Mouse (Mus musculus) bone marrow macrophage, adult 2 months (primary cell): ENCODE measurements around the gene Spaca9.

Experiments used
- CTCF ChIP-seq: IDR thresholded peaks from 2 replicates; pipeline ENCODE4 v1.5.1; 2012; ENCODE audit warnings: low read depth, mild to moderate bottlenecking, low read length, moderate library complexity
- POLR2A ChIP-seq: IDR thresholded peaks from 2 replicates; pipeline ENCODE4 v1.6.1; 2012; ENCODE audit warnings: mild to moderate bottlenecking, low read depth, low read length, borderline replicate concordance

DNA sequence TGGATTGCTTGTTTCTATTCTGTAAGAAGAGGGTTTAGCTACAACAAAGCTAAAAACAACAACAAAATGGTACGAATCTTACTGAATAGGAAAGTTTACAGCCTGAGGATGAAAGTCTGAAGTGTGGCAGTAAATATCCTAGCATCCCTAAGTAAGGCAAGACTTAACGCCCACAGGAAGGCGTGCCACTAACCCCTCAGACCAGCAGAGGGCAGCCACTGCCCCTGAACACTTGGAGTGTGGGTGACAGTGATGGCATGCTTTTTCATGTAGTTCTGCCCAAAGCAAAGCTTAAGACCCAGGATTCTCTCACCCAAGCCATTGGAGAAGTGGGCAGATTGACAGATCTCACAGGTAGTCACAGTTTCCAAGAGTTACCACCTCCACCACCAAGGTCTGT lies 11.1 kb downstream of the Spaca9 start:
- peak; percentile 46; the same call in 1 of the 2 replicates for TF ChIP-seq CTCF
- TF ChIP-seq POLR2A: no peak
